Mouse (Mus musculus) thymus, adult 2 months (tissue): Measurements from ENCODE around the gene Rasd1.

Experiments
- CTCF ChIP-seq: fragments of 200-500 bp; IDR thresholded peaks from 2 replicates; pipeline ENCODE4 v1.5.1; 2012; ENCODE audit warnings: mild to moderate bottlenecking, control low read depth, low read length, moderate library complexity, borderline replicate concordance; ENCODE audit not compliant: control insufficient read depth, poor library complexity, insufficient read depth; ENCODE audit errors: extremely low read depth
- POLR2A ChIP-seq: fragments of 200-500 bp; IDR thresholded peaks from 2 replicates; pipeline ENCODE4 v1.6.1; 2012; ENCODE audit warnings: mild to moderate bottlenecking, low read length, control low read depth, moderate library complexity; ENCODE audit not compliant: control insufficient read depth, poor library complexity, insufficient read depth; ENCODE audit errors: extremely low read depth

GRCm38 (mm10) chr11:59937615-59938014, 27.1 kb downstream of the Rasd1 start:
- TF ChIP-seq POLR2A: no peak
- TF ChIP-seq CTCF: no peak
